Mouse (Mus musculus) adrenal gland, adult 10 weeks (tissue): ENCODE results near the gene Gm4737. TPM values are rescaled to one million over a fixed set of nuclear protein-coding genes. Genes with fewer than 3 reads are reported as not detected.

Source experiments
- polyA plus RNA-seq: library from polyadenylated mRNA; stranded (reverse); fragments of 350-450 nt; fragmentation: Illumina TruSeq; extraction: RNeasy Lipid Tissue Mini Kit (QIAGEN cat#74804); gene quantifications from one replicate; pipeline ENCODE4 v1.2.3, GENCODE M21; 2014; ENCODE audit warnings: low read depth, low replicate concordance

Gene Gm4737
- 3.2 TPM for polyA plus RNA-seq

GRCm38 (mm10) chr16:46154832-46155231 lies at the start of gene Gm4737:
TSS of gene Gm4737 (minus strand) at chr16:46155077.

GRCm38 (mm10) chr16:46120020-46120419 lies 34.9 kb downstream of the Gm4737 start, which contains the start of gene Cd96:
TSS of gene Cd96 (minus strand) at chr16:46120251.

Other genes starting within 250 kb of the Gm4737 start
- gene Phldb2, start 201.5 kb downstream of the Gm4737 start, polyA plus RNA-seq: 103 TPM
- gene Plcxd2, start 144.9 kb downstream of the Gm4737 start, polyA plus RNA-seq: 1.2 TPM
- gene Cd96, start 34.8 kb downstream of the Gm4737 start, polyA plus RNA-seq: 0.23 TPM